Mouse (Mus musculus) forelimb bud, embryonic 11.5 days (tissue): ENCODE data around the gene Sspo.

ENCODE experiments used
- DNase-seq: peaks from one replicate; pipeline ENCODE4 v3.0.0-alpha.2; 2012; ENCODE audit warnings: low read depth, low spot score

Sspo gene

GRCm38 (mm10) chr6:48447929-48448328 is at the start of gene Sspo:
TSS of gene Sspo (plus strand) at chr6:48448229.
- DNase-seq: no peak

- no peak for DNase-seq
These were observed 48.1 kb upstream of the Sspo start for GRCm38 (mm10) chr6:48399906-48400305.

GRCm38 (mm10) chr6:48404071-48404470 is 44.0 kb upstream of the Sspo start:
- DNase-seq: no peak

- no peak for DNase-seq
These were observed 38.2 kb upstream of the Sspo start for GRCm38 (mm10) chr6:48409726-48410343.

- no peak for DNase-seq
These were observed 37.5 kb upstream of the Sspo start for GRCm38 (mm10) chr6:48410551-48410950.

GRCm38 (mm10) chr6:48411193-48412092 is 36.6 kb upstream of the Sspo start:
- no peak for DNase-seq

GRCm38 (mm10) chr6:48412147-48412546 is 35.9 kb upstream of the Sspo start:
- no peak for DNase-seq

GRCm38 (mm10) chr6:48412662-48413061 is 35.4 kb upstream of the Sspo start:
- DNase-seq: no peak

GRCm38 (mm10) chr6:48413081-48413480 is 34.9 kb upstream of the Sspo start:
- DNase-seq: no peak

GRCm38 (mm10) chr6:48414886-48415285 is 33.1 kb upstream of the Sspo start:
- DNase-seq: no peak

- DNase-seq: no peak
These were observed 32.4 kb upstream of the Sspo start for GRCm38 (mm10) chr6:48415636-48416035.

GRCm38 (mm10) chr6:48416486-48416885 is 31.5 kb upstream of the Sspo start:
- DNase-seq: no peak

- no peak for DNase-seq
These were observed 27.4 kb upstream of the Sspo start for GRCm38 (mm10) chr6:48420647-48421046.

GRCm38 (mm10) chr6:48423336-48423735 is 24.7 kb upstream of the Sspo start:
- DNase-seq: no peak

- no peak for DNase-seq
These were observed 24.0 kb upstream of the Sspo start for GRCm38 (mm10) chr6:48424074-48424473.

- no peak for DNase-seq
These were observed 21.1 kb upstream of the Sspo start for GRCm38 (mm10) chr6:48426956-48427355.

- DNase-seq: no peak
These were observed 19.1 kb upstream of the Sspo start for GRCm38 (mm10) chr6:48428769-48429557.

GRCm38 (mm10) chr6:48430748-48431147 is 17.3 kb upstream of the Sspo start:
- DNase-seq: no peak

GRCm38 (mm10) chr6:48432893-48433816 is 14.9 kb upstream of the Sspo start:
- no peak for DNase-seq

- DNase-seq: no peak
These were observed 13.4 kb upstream of the Sspo start for GRCm38 (mm10) chr6:48434651-48435050.

- DNase-seq: no peak
These were observed 12.9 kb upstream of the Sspo start for GRCm38 (mm10) chr6:48435111-48435510.
